Mouse (Mus musculus) MEL (cell line): ENCODE data around the gene Olfr148.

ENCODE experiments used
- CTCF ChIP-seq, 3 experiments: IDR thresholded peaks in 2 of 3; conservative IDR thresholded peaks in 1 of 3; 2 replicates each; pipeline ENCODE4 v1.5.1; 2011 to 2012; ENCODE audit warnings: low read length in 3 of 3, low read depth in 2 of 3, mild to moderate bottlenecking in 2 of 3, improper control_type of control experiment in 1 of 3, inconsistent platforms in 1 of 3, mixed read lengths in 1 of 3, moderate library complexity in 1 of 3; ENCODE audit not compliant: control insufficient read depth in 1 of 3, insufficient read depth in 1 of 3, poor library complexity in 1 of 3, severe bottlenecking in 1 of 3
- GATA1 ChIP-seq: IDR thresholded peaks from 2 replicates; pipeline ENCODE4 v1.6.1; 2011; ENCODE audit warnings: low read depth, low read length, improper control_type of control experiment
- MAFK ChIP-seq: IDR thresholded peaks from 2 replicates; pipeline ENCODE4 v1.6.1; 2011; ENCODE audit warnings: low read depth, mild to moderate bottlenecking, low read length, improper control_type of control experiment, borderline replicate concordance
- MAZ ChIP-seq: IDR thresholded peaks from 2 replicates; pipeline ENCODE4 v1.6.1; 2012; ENCODE audit warnings: low read depth, mild to moderate bottlenecking, inconsistent platforms, low read length, improper control_type of control experiment
- NRF1 ChIP-seq: IDR thresholded peaks from 2 replicates; pipeline ENCODE4 v1.6.1; 2014; ENCODE audit warnings: low read depth, mild to moderate bottlenecking, inconsistent platforms, low read length, improper control_type of control experiment, moderate library complexity; ENCODE audit not compliant: poor library complexity, insufficient read depth, severe bottlenecking
- POLR2A ChIP-seq, 2 experiments: IDR thresholded peaks; 2 replicates each; pipeline ENCODE4 v1.6.1; 2011 to 2012; ENCODE audit warnings: low read length in 2 of 2, mild to moderate bottlenecking in 2 of 2, control low read depth in 1 of 2, improper control_type of control experiment in 1 of 2, low read depth in 1 of 2, moderate library complexity in 1 of 2; ENCODE audit not compliant: control insufficient read depth in 1 of 2, insufficient read depth in 1 of 2, poor library complexity in 1 of 2
- USF1 ChIP-seq: IDR thresholded peaks from 2 replicates; pipeline ENCODE4 v1.6.1; 2014; ENCODE audit warnings: low read depth, mild to moderate bottlenecking, inconsistent platforms, low read length, improper control_type of control experiment, moderate library complexity

DNA sequence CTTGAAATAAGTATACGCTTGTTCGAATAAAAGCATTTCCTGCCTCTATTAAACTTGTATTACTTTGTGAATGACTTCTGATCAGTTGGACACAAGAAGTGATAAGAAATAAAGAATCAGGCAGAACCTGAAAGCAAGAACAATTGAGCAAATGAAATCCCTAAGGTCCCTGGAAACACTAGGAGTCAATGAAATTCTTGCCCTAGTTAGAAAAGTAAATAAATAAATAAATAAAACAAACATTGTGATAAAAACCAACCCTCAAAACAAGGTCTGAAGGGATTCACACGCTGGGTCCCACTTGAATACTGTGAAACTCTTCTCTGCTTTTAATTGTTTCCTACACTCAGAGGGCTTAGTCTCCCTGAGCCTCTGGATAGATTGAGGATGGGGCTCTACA is at the start of gene Olfr148:
- no peak for TF ChIP-seq POLR2A (IDR thresholded peaks at IDR 0.05; ENCODE audit: control insufficient read depth in 1 of 2, insufficient read depth in 1 of 2, low read depth in 1 of 2, low read length in 2 of 2, poor library complexity in 1 of 2)
- TF ChIP-seq NRF1, result no peak
- no peak for TF ChIP-seq GATA1
- no peak for TF ChIP-seq MAFK
- no peak for TF ChIP-seq MAZ
- no peak for TF ChIP-seq CTCF (IDR thresholded peaks at IDR 0.05 in 2 of 3, conservative IDR thresholded peaks at IDR 0.05 in 1 of 3; ENCODE audit: control insufficient read depth in 1 of 3, insufficient read depth in 1 of 3, low read depth in 2 of 3, low read length in 3 of 3, poor library complexity in 1 of 3, severe bottlenecking in 1 of 3)
- no peak for TF ChIP-seq USF1
